Mouse (Mus musculus) c-Kit-positive CD71-positive TER-119-negative erythroid progenitor cells, embryonic 14.5 days (primary cell): ENCODE data around the gene Il17rc.

ENCODE experiments used
- DNase-seq: peaks from one replicate; pipeline ENCODE4 v3.0.0-alpha.2; 2013; ENCODE audit warnings: low read depth

Gene Il17rc

DNA sequence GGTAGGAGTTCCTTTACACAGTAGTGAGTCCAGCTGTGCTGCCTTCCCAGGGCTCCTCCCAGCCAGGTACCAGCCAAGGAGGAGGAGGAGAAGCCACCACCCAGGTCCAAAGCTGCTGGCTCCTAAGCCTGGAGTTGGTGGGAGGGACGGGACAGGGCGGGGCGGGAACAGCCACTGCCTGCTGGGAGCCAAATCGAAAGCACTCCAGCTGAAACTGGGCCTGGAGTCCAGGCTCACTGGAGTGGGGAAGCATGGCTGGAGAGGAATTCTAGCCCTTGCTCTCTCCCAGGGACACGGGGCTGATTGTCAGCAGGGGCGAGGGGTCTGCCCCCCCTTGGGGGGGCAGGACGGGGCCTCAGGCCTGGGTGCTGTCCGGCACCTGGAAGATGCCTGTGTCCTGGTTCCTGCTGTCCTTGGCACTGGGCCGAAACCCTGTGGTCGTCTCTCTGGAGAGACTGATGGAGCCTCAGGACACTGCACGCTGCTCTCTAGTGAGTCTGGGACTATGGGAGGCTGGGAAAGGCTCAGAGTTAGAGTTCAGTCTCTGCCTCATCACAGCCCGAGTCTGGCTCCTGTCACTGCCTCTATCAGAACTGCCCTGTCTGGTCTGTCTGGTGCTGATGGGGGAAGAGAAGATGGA is at the start of gene Il17rc:
TSS of gene Il17rc (plus strand) at position 131 of the 640 bp plus-strand sequence.
- DNase-seq: no peak

DNA sequence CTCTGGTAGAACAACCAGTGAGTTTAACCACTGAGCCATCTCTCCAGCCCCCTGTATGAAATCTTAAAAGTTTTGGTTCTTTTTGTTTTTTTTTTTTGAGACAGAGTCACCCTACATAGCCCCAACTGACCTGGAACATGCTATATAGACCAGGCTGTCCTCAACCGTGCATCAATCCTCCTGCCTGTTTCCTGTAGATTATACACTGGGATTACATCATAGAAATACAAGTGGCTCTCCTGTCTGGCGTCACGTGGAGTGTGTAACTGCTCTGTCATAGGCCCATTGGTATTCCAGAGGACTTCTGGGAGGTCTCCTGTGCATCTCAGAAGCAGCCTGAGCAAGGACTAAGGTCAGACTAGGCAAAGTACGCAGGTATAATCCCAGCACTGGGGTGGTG is 48.2 kb upstream of the Il17rc start:
- DNase-seq: no peak

DNA sequence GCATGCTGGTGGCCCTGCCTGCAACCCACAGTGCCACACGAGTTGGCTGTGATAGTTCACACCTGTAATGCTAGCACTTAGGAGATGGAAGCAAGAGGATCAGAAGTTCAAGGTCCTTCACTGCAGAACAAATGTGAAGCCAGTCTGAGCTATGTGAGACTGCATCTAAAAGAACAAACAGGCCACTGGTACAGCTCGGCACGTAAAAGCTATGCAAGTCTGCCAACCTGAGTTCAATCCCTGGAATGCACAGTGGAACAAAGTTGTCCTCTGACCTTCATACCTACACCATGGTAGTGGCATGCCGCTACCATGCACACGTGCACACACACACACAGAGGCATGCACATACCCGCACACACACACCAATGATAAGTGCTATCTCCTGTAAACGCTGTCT is 47.0 kb upstream of the Il17rc start:
- DNase-seq: no peak

DNA sequence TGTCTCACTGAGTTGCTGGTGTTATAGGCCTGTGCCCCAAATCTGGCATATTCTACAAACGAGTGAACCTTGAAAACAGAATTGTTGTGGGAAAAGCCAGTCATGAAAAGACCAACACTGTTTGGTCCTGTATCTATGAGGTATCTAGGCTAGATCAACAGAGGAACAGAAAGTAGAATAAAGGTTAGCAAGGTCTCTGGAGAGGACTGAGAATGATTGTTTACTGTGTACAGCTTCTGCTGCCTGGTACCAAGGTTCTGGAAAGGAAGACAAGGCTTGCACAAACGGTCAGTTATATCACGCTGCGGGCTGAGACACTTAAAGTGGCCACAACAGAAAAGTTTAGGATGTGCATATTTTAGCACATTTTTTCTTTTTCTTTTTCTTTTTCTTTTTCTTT is 44.5 kb upstream of the Il17rc start:
- DNase-seq: no peak

DNA sequence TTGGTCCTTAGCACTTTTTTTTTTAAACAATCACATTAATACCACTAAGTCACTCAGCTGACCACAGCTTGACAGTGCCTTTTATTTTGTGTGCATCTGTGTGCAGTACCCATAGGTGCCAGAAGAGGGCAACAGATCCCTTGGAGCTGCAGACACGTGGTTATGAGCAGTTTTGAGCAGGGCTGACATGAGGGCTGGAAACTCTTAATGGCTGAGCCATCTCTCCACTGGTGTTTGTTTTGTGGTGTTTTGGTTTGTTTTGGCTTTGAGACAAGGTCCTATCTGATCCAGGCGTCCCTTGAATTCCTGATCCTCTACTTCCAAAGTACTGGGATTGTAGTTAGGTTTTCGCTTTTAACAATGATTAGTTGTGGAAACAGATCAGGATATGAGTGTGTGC is 43.8 kb upstream of the Il17rc start:
- DNase-seq: no peak

DNA sequence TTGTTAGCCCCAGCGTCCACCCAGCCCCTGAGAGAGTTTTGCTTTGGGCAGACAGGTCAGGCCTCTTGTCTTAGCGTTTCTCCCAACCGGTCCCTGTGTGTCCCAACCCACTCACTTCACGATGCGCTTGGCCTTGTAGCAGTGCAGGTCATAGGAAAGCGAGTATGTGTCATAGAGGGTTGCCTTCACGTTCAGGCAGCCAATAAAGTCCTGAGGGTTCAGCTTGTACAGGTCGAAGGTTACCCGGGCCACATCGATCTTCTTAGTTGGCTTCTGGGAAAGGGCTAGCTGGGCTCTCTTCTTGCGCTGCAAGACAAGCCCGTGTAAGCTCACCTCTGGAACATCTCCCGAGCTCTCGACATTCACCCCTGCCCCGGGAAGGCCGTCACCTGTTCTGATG is 43.2 kb upstream of the Il17rc start:
- DNase-seq: no peak

DNA sequence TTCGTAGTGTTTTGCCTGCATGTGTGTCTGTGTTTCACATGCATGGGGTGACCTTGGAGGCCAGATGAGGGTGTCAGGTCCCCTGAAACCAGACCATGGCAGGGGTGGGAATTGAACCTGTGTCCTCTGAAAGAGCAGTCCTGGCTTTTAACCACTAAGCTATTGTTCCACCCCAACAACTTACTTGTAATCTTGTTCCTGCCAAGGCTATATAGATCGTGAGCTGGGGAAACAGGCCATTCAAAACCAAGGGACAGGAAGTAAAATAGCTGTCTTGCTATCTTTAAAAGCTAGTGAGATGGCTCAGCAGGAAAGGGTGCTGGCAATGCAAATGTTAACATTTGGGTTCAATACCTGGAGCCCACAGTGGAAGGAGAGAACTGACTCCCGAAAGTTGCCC is 41.3 kb upstream of the Il17rc start:
- DNase-seq: no peak

DNA sequence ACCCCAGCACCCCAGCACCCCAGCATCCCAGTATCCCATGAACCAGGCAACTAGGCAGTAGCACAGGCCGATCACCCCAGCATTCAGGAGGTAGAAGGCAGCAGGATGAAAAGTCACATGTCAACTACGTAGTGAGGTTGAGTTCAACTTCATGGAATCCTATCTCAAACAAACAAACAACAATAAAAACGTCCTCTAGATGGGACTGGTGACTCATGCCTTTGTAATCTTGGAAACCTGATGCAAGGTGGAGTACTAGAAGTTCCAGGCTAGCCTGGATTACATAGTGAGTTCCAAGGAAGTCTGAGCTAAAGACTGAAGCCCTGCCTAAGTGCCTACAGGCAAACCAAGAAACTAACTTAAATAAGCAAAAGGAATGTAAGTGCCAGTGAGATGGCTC is 40.4 kb upstream of the Il17rc start:
- DNase-seq: no peak

DNA sequence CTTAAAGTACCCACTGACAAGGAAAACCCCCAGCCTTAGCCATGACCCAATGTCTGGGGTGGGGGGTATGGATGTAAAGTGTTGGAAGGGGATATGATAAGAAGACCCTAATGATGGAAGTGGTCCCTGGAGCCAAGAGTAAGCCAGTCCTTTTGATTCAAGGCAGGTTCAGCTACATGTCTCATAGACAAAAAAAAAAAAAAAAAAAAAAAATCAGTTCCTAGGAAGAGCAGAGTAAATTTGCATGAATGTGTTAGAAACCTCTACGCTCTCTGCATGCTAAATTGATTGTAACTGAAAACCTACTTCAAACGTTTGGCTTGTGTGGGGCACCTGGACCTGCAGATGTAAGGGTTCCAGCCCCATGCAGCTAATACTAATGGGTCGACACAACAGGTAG is 39.4 kb upstream of the Il17rc start:
- no peak for DNase-seq

DNA sequence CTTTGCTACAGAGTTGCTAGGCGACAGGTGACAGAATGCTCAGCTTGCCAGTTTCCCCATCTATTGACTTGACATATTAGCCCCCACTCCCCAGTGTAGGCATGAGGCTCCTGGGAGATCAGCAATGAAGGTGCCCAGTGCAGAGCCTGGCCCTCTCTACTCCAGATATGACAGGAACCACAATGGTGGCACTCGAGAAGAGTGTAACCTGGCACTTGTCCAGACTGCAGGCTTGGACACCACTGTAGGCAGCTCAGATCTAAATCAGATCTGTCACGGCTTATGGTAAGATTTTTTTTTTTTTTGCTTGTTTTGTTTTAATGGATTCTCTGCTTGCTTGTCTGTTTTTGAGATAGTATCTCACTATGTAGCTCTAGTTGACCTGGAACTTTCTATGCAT is 37.6 kb upstream of the Il17rc start:
- DNase-seq: no peak

DNA sequence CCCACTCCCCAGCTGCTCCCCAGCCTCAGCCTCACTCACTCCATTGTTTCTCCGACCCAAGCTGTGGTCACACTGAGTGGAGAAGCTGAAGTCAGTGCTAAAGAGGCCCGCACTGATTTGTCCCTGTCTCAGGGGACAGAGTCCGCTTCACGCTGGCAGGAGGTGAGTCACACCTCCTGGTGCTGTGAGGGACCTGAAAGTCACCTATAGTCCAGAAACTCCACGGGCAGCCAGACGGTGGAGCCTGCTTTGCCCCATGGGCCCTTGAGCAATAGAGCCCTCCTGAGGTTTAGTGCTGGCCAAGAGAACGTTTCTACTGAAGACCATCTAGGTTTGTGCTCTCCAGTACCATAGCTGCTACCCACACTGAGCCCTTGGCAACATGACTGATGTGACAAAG is 36.5 kb upstream of the Il17rc start:
- DNase-seq: no peak

DNA sequence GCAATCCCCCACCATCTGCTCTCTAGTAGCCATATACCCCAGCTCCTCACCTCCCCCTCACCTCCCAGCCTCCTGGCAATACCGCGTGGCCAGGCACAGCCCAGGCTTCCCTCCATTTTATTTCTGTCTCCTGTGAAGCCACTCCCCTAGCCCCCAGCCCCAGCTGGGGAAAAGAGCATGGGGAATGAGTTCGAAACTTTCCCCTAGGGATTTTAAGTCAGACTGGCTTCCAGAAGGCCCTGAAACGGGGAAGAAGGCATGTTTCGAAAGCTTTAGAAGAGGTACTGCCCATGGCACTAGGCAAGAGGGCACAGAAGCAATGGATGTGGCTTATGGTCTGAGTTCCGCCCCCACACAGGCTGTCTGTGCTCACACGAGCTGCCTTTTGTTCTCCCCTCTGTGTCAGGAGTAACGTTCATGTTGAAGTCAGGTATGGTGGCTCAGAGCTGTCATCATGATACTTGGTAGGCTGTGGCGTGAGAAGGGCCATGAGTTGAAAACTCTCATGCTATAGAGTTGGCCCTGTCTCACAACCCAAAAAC is 35.5 kb upstream of the Il17rc start, which contains the start of gene Cidec:
TSS of gene Cidec (minus strand) at position 97 of the 542 bp plus-strand sequence.
- DNase-seq: no peak

DNA sequence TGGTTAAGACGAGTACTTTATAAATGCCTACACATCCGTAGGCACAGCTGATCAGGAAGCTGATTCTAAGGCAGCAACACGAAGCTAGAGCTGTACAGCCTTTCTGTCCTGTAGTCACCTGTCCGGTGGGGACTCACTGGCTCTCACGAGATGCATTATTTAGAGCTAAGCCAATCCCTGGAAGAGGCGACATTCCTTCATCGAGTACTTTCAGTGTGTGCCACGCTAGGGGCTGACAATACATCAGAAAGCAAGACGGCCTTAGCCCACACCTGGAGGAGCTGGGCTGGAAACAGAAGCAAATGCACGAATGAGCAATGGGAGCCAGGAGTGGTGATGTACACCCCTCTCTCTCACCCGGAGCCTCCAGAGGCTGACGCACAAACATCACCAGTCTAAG is 34.1 kb upstream of the Il17rc start:
- no peak for DNase-seq

DNA sequence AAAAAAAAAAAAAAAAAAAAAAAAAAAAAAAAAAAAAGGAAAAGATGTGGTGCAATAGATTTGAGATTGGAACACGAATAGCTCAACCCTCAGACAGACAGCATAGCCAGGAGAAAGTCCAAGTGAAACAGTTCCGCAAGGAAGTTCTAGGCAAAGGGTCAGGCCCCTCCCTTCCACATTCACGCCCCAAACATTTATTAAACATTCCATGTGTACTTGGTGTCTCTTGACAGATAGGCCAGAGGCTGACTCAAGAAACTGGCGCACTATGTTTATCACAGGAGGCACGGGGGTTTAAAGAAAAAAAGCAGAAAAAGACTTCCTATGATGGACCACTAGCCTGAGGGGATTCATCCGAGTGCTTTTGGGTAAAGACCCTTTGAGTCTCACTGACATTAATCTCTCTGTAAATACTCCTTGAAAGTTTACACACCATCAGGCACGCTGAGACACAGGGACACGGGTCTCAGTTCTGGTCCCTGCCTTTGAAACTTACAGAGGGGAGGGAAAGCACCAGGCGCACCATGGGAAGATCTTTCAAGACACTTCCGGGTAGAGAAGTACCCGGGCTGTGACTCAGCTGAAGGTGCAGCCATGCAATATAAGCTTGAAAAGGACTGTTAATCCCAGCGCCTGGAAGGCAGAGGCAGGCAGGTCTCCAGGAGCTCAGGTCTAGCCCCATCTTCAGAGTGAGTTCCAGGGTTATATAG is 32.4 kb upstream of the Il17rc start:
- DNase-seq: no peak

DNA sequence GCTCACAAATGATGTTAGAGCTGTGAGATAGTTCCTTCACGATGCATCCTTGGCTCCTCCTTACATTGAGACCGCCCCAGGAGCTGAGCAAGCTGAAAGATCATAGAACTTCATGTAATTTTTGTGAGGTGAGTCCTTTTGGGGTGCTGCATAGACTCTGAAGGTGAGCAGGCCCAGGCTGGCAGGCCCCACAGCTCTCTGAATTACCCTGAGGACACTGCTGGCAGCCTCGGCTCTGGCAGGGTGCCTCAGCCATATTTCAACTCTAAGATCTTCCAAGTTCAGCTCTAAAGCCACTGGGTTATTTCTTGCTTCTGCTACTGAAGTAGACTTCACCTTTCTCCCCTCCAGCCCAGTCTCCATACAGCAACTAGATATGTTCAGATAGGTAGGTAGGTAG is 30.5 kb upstream of the Il17rc start:
- DNase-seq: no peak

DNA sequence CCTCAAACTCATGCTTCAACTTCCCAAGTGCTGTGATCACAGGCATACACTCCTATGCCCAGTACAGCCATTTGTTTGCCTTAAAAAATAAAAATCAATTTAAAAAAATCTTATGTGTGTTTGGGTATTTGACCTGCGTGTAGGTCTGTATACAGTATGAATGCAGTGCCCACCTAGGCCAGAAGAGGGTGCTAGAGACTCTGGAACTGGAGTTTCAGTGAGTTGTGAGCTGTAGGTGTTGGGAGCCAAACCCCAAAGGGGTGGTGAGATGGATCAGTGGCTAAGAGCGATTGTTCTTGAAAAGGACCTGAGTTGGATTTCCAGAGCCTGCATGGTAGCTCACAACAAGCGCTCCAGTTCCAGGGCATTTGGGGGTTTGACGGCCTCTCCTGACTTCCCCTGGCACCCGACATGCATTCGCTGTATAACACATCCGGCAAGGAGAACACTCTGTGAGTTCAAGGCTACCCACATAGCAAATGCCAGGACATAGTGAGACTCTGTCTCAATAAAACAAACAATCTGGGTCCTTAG is 30.0 kb upstream of the Il17rc start:
- peak; percentile 83 for DNase-seq

DNA sequence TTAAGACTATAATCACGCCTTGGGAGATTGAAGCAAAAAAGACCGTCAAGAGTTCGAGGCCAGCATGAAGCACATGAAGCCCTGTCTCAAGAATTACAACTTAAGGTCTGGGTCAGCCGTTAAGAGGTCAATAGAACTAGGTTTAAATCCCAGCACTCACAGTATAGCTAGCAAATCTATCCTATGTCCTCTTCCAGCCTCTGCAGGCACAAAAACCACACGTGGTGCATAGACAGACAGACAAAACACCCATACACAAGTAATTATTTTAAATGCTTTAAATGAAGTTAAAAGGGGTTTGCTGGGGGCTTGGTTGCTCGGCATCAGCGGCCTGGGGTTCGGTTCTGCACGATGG is 29.2 kb upstream of the Il17rc start:
- no peak for DNase-seq

DNA sequence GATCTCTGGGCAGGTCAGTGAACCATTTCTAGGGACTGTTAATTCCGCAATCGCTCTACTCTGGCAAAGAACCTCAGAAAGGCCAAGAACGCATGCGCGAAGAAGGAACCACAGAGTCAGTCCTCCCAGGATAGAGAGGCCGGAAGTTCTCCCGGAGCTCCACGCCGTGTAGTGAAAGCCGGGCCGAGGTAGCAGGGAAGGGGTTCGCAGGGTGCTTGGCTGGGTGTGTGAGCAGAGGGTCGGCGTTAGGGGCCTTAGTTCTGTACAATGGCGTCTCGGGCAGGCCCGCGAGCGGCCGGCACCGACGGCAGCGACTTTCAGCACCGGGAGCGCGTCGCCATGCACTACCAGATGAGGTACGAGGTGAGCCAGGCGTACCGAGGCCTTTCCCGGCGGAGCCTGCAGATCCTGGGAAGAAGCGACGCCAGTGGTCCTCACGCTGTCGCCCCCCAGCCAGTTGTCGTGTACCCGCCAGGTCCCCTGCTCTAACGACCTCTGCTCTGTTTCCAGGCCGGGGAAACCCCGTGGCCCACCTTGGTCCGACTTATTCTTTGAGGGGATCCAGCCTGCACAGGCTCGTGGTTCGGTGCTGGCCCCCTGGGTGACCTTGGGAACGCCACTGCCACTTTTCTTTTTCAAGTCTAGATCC is 28.7 kb upstream of the Il17rc start, which contains the start of gene Jagn1:
TSS of gene Jagn1 (plus strand) at position 128 of the 649 bp plus-strand sequence.
- peak; percentile 96 for DNase-seq

DNA sequence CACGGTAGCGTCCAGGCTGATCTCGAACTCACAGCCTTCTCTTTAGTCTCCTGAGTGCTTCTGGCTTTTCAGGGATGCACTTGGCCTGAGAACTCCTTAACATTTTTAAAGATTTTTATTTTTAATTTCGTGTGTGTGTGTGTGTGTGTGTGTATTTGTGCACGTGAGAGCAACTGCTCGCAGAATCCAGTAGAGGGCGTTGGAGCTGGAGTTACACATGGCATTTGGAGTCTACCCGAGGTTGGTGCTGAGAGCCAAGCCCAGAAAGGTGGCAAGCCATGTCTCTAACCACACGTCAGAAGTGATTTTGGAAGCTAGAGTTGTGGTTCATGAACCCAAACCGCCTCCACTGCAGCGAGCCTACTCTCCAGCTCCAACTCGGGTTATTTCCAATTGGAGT is 28.1 kb upstream of the Il17rc start:
- DNase-seq: peak; percentile 31

DNA sequence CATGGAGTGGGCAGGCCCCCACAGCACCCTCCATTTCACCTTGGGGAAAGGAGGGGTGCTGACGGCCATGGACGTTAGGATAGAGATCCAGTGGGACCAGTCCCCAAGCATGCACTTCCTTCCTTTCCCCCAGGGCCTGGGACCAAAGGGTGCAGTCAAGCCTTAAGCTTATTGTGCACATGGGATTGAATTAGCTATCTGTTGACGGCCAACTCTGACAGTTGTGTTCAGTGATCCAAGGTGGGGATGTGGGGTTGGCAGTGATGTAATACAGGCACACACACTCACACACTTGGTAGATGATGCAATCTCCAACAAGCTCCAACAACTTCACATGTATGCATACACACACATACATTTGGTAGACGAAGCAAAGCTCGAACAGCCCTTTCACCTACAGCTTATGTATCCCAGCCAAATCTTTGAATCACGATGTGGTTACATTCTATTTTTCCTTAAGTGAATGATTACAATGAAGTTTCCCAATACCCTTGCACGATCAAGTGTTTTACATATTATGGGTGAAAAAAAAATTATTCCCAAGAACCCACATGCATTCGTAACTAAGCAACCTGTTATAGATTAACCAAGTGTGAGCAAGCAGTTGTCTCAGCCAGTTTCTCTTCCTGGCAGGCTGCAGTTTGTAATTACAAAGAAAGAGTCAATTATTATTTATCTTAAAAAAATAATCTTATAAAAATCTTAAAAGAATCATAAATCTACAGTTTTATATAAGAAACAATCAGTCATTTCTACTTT is 26.8 kb upstream of the Il17rc start:
- DNase-seq: no peak

DNA sequence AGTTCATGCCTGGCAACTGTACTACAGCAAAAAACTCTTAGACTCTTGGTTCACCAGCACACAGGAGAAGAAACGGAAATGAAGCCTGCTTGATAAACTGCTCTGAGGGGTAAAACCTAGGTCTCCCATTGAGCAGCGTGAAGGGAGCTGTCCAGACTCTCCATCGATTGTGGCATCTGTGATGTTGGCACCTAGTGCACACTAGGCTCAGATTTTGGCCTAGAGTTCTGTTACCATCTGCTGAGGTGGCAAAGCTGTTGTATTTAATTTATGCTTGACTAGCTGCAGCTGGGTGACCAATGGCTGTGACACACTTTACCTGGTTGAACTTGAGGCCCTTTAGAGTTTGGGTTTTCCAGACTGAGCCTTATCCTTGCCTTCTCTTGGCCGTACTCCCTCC is 23.6 kb upstream of the Il17rc start:
- no peak for DNase-seq

DNA sequence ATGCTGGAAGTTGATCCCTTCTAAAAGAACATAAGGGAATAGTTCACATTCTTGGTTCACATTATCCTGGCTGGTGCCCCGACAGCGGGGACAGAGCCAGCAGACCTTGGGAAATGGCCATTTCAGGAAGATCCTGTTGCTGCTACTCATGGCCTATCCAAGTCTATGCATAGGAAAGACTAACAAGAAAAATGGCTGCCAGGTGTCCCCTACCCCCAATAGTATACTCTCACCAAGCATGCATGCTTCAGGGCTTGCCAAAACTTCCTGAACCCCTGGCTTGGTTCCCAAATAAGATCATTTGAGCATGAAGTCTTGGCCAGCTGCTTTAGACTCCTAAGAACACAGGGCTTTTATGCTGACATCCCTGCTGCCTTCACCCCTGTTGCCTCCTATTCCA is 19.4 kb upstream of the Il17rc start:
- no peak for DNase-seq
